Mouse (Mus musculus): ENCODE results near the gene Crebrf. TPM values are rescaled to one million over a fixed set of nuclear protein-coding genes. Genes with fewer than 3 reads are reported as not detected.

Crebrf gene
- polyA plus RNA-seq, 1 experiment = 9.1 TPM

DNA sequence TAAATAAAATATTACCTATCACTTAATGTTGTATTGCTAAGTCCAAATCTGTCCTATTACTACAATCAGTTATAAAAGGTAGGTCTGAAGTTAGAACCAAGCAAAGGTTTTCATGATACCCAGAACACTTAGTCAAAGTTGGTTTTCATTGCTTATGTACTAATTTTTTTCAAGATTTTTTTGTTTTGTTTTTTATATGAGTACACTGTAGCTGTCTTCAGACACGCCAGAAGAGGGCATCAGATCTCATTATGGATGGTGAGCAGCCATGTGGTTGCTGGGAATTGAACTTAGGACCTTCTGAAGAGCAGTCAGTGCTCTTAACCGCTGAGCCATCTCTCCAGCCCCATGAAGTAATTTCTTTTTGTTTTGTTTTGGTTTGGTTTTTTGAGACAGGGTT lies 2.4 kb downstream of the Crebrf start:
- DNase-seq = no peak
- no peak overlapping the region for H3K27ac ChIP-seq (ENCODE audit: insufficient read depth, low read depth, low read length)
- no peaks in the 10 kb centered on the region for H3K27me3 ChIP-seq (replicated peaks; ENCODE audit: control insufficient read depth, insufficient read depth, low read length)
- H3K36me3 ChIP-seq (ENCODE audit: control insufficient read depth, insufficient read depth, low read length) = peaks cover 2% of the 10 kb centered on the region; the same call in 1 of the 2 replicates
- peaks cover 5% of the 10 kb centered on the region; the same call in 1 of the 2 replicates for H3K4me1 ChIP-seq (ENCODE audit: control insufficient read depth, insufficient read depth, low read length)
- TF ChIP-seq CTCF (conservative IDR thresholded peaks at IDR 0.05; ENCODE audit: insufficient read depth, insufficient read length, low read depth, low read length) (no peak), POLR2A (IDR thresholded peaks at IDR 0.05; ENCODE audit: low read depth, low read length) (no peak)
- WGBS = 68% methylated on average over 2 of the region's 2 CpGs
- H3K4me3 ChIP-seq (ENCODE audit: insufficient read depth, low read depth, low read length) = no peak overlapping the region

DNA sequence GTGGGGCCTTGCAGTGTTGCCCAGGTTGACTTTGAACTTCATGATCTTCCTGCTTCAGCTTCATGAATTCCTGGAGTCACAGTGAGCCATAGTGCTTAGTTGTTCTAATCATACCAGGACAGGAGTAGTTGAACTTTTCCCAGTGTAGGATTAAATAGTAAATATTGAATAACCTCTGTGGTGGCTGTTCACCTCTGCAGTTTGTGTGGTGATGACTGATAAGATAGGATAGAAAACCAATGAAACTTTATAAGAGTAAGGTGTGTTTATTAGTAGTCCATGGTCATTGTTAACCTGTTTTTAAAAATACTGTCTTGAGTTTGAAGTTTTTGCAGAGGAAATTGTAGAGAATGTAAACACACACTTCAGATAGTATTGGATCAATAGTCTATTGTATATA lies 4.0 kb downstream of the Crebrf start:
- H3K36me3 ChIP-seq (ENCODE audit: control insufficient read depth, insufficient read depth, low read length) = peaks cover 2% of the 10 kb centered on the region; the same call in 1 of the 2 replicates
- no peaks in the 10 kb centered on the region for H3K27me3 ChIP-seq (replicated peaks; ENCODE audit: control insufficient read depth, insufficient read depth, low read length)
- peaks cover 5% of the 10 kb centered on the region; the same call in 1 of the 2 replicates for H3K4me1 ChIP-seq (ENCODE audit: control insufficient read depth, insufficient read depth, low read length)
- no peak overlapping the region for H3K4me3 ChIP-seq (ENCODE audit: insufficient read depth, low read depth, low read length)
- no peak overlapping the region for H3K27ac ChIP-seq (ENCODE audit: insufficient read depth, low read depth, low read length)
- no peak for DNase-seq
- no peak for TF ChIP-seq CTCF (conservative IDR thresholded peaks at IDR 0.05; ENCODE audit: insufficient read depth, insufficient read length, low read depth, low read length)
- TF ChIP-seq POLR2A (IDR thresholded peaks at IDR 0.05; ENCODE audit: low read depth, low read length) = no peak

DNA sequence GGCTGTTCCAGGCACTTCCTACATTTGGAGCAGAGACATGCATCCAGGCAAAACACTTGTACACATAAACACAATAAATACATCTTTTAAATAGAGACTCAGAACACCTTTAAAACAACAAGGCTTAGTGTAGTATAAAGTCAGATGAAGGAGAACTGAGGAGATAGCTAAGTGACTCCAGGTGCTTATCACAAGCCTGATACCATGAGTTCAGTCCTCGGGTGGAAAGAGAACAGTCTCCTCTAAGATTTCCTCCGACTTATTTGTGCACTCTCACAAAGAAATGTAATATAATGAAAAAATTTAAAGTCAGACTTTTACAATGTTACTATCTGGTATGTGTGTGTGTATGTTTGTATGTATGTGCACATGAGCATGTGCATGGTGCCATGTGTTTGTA lies 6.4 kb downstream of the Crebrf start:
- Histone ChIP-seq H3K36me3 (ENCODE audit: control insufficient read depth, insufficient read depth, low read length) (peaks cover 2% of the 10 kb centered on the region; the same call in 1 of the 2 replicates), H3K27ac (ENCODE audit: insufficient read depth, low read depth, low read length) (no peak overlapping the region), H3K27me3 (replicated peaks; ENCODE audit: control insufficient read depth, insufficient read depth, low read length) (no peaks in the 10 kb centered on the region), H3K4me1 (ENCODE audit: control insufficient read depth, insufficient read depth, low read length) (peaks cover 12% of the 10 kb centered on the region; the same call in 1 of the 2 replicates), H3K4me3 (ENCODE audit: insufficient read depth, low read depth, low read length) (no peak overlapping the region)
- TF ChIP-seq POLR2A (IDR thresholded peaks at IDR 0.05; ENCODE audit: low read depth, low read length) (no peak), CTCF (conservative IDR thresholded peaks at IDR 0.05; ENCODE audit: insufficient read depth, insufficient read length, low read depth, low read length) (no peak)
- 81% methylated on average over 2 of the region's 2 CpGs for WGBS
- no peak for DNase-seq

DNA sequence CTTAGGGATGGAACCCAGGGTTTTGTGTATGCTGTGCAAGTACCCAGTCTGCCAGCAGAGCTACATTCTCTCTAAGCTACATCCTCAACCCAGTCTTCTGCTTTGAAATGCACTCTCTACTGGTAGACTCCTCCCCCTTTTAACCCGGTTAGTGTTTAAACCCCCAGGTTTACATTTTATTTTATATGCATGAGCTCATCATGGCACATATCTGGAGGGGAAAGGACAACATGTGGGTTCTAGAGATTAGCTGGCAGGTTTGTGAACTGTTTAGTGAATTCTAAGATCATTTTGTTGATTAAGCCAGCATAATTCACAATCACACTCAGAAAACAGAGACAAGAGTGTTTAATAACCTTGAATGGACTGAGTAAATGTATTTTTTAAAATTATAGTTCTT lies 9.3 kb downstream of the Crebrf start:
- DNase-seq = no peak
- H3K27ac ChIP-seq (ENCODE audit: insufficient read depth, low read depth, low read length) = no peak overlapping the region
- H3K36me3 ChIP-seq (ENCODE audit: control insufficient read depth, insufficient read depth, low read length) = peaks cover 2% of the 10 kb centered on the region; the same call in 1 of the 2 replicates
- TF ChIP-seq CTCF (conservative IDR thresholded peaks at IDR 0.05; ENCODE audit: insufficient read depth, insufficient read length, low read depth, low read length) = no peak
- no peak for TF ChIP-seq POLR2A (IDR thresholded peaks at IDR 0.05; ENCODE audit: low read depth, low read length)
- 29% methylated on average over 1 of the region's 1 CpGs for WGBS
- no peaks in the 10 kb centered on the region for H3K27me3 ChIP-seq (replicated peaks; ENCODE audit: control insufficient read depth, insufficient read depth, low read length)
- peaks cover 12% of the 10 kb centered on the region; the same call in 1 of the 2 replicates for H3K4me1 ChIP-seq (ENCODE audit: control insufficient read depth, insufficient read depth, low read length)
- no peak overlapping the region for H3K4me3 ChIP-seq (ENCODE audit: insufficient read depth, low read depth, low read length)

DNA sequence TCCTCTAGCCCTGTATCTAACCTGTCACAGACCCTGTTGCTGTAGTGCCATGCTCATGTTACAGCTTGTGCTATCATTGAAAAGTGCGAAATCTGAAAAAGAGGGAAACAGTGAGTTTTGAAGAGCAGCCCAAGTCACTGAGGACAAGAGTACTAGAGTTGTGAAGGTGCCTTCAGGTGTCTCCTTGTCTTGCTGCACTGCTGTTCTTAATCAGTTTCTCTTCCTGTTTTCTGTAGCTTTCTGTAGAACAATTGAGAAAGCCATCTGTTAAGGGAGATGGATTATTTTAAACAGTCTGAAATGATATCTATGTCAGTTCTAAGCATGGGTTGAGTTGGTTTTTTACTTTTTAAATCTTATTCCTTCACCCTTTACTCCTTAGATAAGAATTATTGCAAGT lies 11.2 kb downstream of the Crebrf start:
- TF ChIP-seq POLR2A (IDR thresholded peaks at IDR 0.05; ENCODE audit: low read depth, low read length) (no peak), CTCF (conservative IDR thresholded peaks at IDR 0.05; ENCODE audit: insufficient read depth, insufficient read length, low read depth, low read length) (no peak)
- H3K4me1 ChIP-seq (ENCODE audit: control insufficient read depth, insufficient read depth, low read length) = peaks cover 7% of the 10 kb centered on the region; the same call in 1 of the 2 replicates
- no peaks in the 10 kb centered on the region for H3K27me3 ChIP-seq (replicated peaks; ENCODE audit: control insufficient read depth, insufficient read depth, low read length)
- H3K36me3 ChIP-seq (ENCODE audit: control insufficient read depth, insufficient read depth, low read length) = no peaks in the 10 kb centered on the region
- H3K27ac ChIP-seq (ENCODE audit: insufficient read depth, low read depth, low read length) = no peak overlapping the region
- DNase-seq = no peak
- 75% methylated on average over 1 of the region's 1 CpGs for WGBS
- no peak overlapping the region for H3K4me3 ChIP-seq (ENCODE audit: insufficient read depth, low read depth, low read length)

DNA sequence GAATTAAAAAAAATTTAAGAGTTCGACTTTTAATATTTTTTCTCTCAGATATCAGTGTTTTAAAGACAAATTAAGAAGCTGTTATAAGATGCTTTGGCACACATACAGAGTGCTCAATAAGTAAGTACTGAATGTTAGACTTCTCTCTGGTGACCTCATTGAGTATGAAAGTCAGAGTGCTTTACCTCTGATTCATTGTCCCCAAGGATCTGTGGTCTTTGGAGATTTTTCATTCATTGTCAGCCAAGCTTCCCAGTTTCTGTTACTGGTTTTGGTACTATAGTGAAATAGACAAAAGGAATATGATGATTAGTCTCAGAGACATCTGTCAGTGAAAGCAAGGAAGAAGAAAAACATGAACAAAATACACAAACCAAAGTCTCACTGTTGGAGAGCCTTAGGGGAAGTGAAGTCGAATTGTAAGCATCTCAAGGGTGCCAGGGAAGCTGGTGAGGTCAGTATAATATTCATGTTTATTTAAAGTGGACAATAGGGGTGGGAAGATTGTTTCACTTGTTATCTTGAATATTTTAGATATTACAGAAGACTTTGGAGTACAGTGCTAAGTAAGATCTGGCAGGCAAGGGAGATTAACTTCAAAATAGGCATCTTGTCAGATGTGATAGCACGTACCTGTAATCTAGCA lies 11.8 kb downstream of the Crebrf start:
- no peaks in the 10 kb centered on the region for H3K27me3 ChIP-seq (replicated peaks; ENCODE audit: control insufficient read depth, insufficient read depth, low read length)
- WGBS = 72% methylated on average over 3 of the region's 3 CpGs
- DNase-seq = no peak
- no peak overlapping the region for H3K4me3 ChIP-seq (ENCODE audit: insufficient read depth, low read depth, low read length)
- no peaks in the 10 kb centered on the region for H3K36me3 ChIP-seq (ENCODE audit: control insufficient read depth, insufficient read depth, low read length)
- no peak overlapping the region for H3K27ac ChIP-seq (ENCODE audit: insufficient read depth, low read depth, low read length)
- no peak for TF ChIP-seq POLR2A (IDR thresholded peaks at IDR 0.05; ENCODE audit: low read depth, low read length)
- no peak for TF ChIP-seq CTCF (conservative IDR thresholded peaks at IDR 0.05; ENCODE audit: insufficient read depth, insufficient read length, low read depth, low read length)
- peaks cover 7% of the 10 kb centered on the region; the same call in 1 of the 2 replicates for H3K4me1 ChIP-seq (ENCODE audit: control insufficient read depth, insufficient read depth, low read length)

DNA sequence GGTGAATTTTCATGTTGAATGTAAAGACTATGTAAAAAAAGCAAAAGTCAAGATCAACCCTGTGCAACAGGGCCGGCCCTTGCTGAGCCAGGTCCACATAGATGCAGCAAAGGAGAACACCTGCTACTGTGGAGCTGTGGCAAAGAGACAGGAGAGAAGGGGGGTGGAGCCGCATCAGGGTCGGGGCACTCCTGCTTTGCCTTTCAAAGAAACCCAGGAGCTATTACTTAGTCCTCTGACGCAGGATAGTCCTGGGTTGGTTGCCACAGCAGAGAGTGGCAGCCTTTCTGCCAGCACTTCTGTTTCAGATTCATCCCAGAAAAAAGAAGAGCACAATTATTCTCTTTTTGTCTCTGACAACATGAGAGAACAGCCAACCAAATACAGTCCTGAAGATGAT lies 27.1 kb downstream of the Crebrf start:
- WGBS = 56% methylated on average over 4 of the region's 4 CpGs
- DNase-seq = no peak
- Histone ChIP-seq H3K4me3 (ENCODE audit: insufficient read depth, low read depth, low read length) (no peak overlapping the region), H3K4me1 (ENCODE audit: control insufficient read depth, insufficient read depth, low read length) (no peaks in the 10 kb centered on the region), H3K27me3 (replicated peaks; ENCODE audit: control insufficient read depth, insufficient read depth, low read length) (no peaks in the 10 kb centered on the region), H3K36me3 (ENCODE audit: control insufficient read depth, insufficient read depth, low read length) (peaks cover 4% of the 10 kb centered on the region; the same call in 1 of the 2 replicates), H3K27ac (ENCODE audit: insufficient read depth, low read depth, low read length) (no peak overlapping the region)
- TF ChIP-seq CTCF (conservative IDR thresholded peaks at IDR 0.05; ENCODE audit: insufficient read depth, insufficient read length, low read depth, low read length) (no peak), POLR2A (IDR thresholded peaks at IDR 0.05; ENCODE audit: low read depth, low read length) (no peak)
